Mouse (Mus musculus) left cerebral cortex, adult 18-20 months (tissue): Measurements from ENCODE around the gene Vps25. TPM values are rescaled to one million over a fixed set of nuclear protein-coding genes. Genes with fewer than 3 reads are reported as not detected.
A peak's percentile ranks its signal among the peaks of the same experiment; 100 is the strongest.

ENCODE experiments used
- DNase-seq, 2 experiments: peaks; one replicate each; pipeline ENCODE4 v3.0.0; 2021 to 2022; ENCODE audit warnings: low spot score in 2 of 2, mixed read lengths in 1 of 2
- long read RNA-seq, 2 experiments: library from polyadenylated mRNA; stranded (forward); transcript quantifications; one replicate each; pipeline ENCODE4 v2.0.0; 2021
- total RNA-seq, 2 experiments: library from RNA; stranded (reverse); gene quantifications; 2 replicates each; pipeline ENCODE4 v1.2.3; 2021

Gene Vps25
- 10 to 100 TPM; 56.8 to 65.8 TPM for total RNA-seq
- long read RNA-seq, experiment 1, transcript Vps25-202 (6 exons, 1,106 nt), result major isoform, 75 of 95 reads
- long read RNA-seq, experiment 1, transcript Vps25-205 (5 exons, 790 nt), result minor isoform, 8 of 95 reads
- long read RNA-seq, experiment 1, partial matches to known transcripts, result 0 of 95 reads
- long read RNA-seq, experiment 1, other reads (novel, unspliced or antisense), result 6 of 95 reads
- long read RNA-seq, experiment 2, transcript Vps25-202 (6 exons, 1,106 nt), result major isoform, 68 of 87 reads
- long read RNA-seq, experiment 2, transcript Vps25-205 (5 exons, 790 nt), result minor isoform, 10 of 87 reads
- long read RNA-seq, experiment 2, partial matches to known transcripts, result 2 of 87 reads
- long read RNA-seq, experiment 2, other reads (novel, unspliced or antisense), result 1 of 87 reads

DNA sequence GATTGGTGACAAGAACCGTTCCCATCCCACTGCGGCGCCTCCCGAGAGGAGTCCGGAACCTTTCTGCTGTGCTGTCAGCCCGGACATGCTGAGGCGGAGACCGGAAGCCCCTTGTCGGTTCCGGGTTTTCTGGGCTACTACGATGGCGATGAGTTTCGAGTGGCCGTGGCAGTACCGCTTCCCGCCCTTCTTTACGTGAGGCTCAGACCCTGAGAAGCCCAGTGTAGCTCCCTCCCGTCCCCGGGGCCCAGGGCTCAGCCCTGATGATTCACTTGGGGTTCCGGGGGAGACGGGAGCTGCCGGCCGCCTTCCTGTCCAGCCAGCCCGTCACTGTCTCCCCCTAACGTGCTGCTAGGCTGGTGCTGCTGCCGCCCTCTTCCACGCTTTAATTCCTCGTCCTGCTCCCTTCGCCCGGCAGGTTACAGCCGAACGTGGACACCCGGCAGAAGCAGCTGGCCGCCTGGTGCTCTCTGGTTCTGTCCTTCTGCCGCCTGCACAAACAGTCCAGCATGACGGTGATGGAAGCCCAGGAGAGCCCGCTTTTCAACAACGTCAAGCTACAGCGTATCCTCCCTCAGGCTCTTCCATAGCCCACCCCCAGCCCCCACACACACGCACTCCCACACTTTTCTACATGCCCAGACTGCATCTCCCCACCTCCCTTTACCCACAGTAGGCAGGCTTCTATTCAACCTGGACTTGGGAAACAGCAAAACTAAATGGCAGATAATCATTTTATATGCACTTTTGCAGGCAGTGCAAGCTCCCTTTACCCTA is at the start of gene Vps25:
Vps25 (plus strand) TSS at position 95 of the 777 bp plus-strand sequence.
- DNase-seq, result peak; percentile 83 to 88

DNA sequence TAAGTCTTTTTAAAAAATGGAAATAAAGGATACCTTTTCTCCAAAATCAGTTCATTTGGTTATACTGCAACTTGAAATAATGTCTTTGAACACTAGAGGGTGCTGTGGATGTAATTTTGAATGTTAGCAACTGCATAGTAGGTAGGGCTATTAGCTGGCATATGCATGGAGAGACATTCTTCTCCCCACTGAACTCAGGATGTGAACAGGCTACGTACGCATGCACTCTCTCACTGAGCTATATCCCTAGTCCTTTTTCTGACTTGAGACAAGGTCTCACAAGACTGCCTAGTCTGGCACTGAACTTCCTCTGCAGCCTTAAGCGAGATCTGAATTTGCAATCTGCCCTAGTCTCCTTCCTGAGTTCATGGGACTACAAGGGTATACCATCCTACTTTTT is 41.5 kb upstream of the Vps25 start:
- DNase-seq, result no peak

DNA sequence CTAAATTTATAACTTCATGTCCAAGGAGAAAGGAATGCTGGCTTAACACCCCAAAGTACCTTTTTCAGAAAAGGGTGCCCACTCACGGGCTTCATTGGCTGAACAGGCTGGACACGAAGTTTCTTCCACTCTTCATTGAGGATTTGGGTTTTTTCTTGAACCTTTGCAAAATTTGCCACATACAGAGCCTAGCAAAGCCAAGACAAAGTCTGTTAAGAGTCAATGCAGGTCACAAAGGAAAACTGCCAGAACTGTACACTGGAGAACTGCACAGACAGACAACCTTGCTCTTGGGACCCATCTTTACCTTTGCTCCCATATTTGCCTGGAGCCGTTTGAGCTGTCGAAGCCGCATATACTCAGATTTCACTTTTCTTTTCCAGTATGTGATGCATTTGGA is 36.6 kb upstream of the Vps25 start:
- DNase-seq, result no peak

DNA sequence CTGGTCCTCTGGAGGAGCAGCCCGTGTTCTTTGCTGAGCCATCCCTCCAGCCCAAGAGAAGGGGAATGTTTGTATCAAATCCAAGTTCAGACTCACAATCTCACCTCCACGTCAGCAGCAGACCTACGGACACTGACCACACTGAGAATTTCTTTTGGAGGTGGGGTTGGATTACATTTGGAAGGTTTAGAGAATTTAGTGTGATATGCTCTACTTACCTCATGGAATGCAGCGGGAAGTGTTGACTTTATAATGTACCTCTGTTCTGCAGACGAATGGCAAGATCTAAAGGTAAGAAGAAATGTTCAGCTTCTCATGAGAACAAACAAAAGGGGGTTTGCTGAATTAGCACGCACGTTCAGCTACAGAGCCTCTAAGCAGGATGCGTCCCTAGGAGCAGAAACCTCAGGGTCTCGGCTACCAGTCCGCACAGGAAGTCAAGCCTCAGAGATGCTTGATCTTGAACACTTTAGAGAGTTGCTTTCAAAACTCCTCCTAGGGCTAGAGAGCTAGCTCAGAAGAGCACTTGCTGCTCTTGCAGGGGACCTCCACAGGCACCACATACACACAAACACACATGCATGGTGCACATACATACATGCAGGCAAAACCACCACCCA is 35.0 kb upstream of the Vps25 start:
- DNase-seq, result no peak

DNA sequence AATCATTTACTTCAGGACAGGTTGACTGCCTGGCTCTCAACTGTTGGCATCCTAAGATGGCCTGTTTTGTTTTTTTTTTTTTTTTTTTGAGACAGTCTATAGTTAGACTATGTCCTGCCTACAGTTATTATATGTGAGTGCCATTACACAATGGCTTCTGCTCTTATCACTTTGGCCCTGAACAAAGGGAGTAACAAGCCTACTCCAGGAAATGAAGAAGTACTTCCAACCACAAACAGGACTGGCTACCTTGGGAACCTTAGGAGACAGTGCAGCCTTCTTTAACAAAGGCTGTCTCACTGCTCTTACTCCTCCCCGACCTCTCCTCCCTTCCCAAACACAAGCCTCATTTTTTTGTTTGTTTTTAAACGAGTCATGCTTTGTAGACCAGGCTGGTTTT is 32.7 kb upstream of the Vps25 start:
- DNase-seq, result no peak

DNA sequence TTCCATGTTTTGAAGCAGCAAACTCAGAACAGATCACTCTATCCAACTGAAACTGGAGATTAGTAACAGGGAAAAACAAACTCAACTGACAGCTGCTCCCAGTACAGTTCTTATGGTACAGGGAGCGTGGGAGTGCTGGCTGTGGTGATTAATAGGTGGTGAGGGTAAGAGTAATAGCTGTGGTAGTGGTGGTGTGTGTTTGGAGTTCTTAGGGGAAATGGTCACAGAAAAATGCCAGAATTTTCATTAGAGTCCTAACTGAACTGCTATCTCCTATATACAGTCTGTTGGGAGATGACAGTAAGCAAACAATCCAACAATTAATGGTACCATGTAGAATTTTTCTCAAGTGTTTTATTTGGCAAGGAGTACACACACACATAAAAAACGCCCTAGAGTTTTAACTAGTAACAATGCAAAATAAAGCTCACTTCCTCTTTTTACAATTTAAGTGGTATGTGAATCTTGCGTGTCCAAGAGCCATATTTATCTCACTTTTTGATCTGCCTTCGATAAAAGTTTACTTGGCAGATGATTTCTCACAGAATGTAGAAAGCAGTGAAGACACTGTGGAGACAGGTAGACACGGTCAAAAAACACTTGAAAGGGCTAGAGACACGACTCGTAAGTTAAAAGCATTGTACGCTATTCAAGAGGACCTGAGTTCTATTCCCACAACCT is 32.1 kb upstream of the Vps25 start:
- DNase-seq, result no peak

DNA sequence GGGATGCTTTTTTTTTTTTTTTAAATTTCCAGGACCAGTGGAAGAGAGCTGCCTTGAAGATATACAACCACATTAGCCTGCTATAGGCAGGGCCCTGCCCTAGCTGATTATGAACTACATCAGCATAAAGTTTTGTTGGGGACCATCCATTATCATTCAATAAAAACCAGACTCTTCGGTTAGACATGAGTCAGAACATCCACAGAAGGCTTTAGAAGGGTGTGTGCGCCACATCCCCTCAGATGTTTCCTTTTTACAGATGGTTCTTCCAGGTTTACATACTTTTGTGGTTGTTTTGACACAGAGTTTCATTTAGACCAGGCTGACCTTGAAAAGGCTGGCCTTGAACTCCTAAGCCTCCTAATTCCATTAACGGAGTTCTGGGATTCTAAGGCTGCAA is 29.2 kb upstream of the Vps25 start:
- DNase-seq, result no peak

DNA sequence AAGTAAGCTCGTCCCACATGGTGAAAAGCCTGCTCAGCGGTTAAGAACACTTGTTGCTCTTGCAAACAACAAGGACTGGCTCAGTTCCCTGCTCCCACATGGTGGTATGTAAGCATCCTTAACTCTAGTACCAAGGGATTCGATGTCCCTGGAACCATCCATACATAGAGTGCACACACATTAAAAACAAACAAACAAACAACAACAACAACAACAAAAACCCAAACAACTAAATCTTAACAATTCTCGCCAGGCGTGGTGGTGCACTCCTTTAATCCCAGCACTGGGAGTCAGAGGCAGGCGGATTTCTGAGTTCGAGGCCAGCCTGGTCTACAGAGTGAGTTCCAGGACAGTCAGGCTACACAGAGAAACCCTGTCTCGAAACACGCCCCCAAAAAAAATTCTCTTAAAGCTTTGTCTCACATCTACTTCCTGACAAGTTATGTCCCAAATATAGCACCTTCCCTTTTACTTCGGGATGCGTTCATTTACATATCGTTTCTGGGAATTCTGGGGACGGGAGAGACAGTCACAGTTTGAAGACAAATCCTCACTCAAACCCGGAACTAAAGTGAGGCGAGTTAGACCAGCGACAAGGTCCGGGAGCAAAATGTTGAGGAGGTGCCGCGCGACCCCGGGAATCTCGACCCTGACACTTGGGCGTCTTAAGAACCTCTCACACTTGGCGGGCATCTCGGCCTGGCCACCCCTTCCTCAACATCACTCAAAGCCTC is 28.0 kb upstream of the Vps25 start:
- no peak for DNase-seq

DNA sequence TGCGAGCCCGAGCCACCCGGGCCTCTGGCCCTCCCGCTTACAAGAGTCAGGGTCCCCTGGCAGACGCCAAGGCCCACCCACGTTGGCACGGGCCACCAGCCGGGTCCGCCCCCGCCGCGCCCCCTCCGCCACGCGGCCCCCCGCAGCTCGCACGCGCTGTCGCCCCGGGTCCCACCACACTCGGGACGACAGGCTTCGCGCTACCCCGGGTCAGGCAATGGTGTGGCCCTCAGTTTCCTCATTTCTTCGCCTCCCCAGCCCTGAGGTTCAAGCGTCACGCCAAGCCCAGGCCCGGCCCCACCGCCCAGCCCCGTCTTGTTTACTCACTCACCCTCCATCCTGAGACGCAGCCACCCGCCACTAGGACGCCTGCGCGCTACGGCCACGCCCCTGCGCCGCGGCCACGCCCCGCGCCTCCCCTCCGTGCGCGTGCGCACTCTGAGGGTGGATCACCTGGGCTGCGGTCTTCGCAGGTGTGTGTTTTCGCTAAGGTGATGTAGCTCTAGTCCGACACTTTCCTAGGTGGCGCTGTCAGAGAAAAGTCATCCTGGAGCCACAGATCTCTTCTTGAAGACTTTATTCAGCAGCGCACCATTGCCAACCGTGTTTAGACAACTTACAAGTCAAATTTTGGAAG is 27.3 kb upstream of the Vps25 start, which contains the start of gene Ezh1:
Ezh1 (minus strand) TSS at position 399 of the 637 bp plus-strand sequence.
- DNase-seq, result peak; percentile 86 to 92

DNA sequence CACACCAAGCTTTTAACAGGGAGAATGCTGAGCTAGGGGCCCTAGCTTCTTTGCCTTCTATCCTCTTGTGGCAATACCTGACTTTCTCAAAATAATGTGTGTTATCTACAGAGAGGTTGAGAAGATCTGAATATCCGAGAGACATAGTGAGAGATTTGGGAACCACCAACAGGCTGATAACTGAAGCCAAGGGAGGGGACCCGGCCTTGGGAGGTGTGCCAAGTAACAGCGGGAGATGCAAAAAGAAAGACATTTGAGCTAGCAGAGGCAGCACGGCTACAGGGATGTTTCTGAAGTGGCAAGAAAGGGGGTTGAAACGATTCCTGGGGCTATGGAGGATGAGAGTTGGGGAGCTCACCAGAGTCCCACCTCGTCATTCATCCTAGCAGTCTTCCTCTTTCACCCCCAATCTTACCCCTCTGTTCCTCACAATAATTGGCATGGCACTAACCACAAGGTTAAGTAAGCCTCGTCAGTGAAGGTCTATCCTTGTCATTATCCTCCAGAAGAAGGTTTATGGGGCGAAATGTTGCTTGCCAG is 24.1 kb upstream of the Vps25 start:
- DNase-seq, result no peak

DNA sequence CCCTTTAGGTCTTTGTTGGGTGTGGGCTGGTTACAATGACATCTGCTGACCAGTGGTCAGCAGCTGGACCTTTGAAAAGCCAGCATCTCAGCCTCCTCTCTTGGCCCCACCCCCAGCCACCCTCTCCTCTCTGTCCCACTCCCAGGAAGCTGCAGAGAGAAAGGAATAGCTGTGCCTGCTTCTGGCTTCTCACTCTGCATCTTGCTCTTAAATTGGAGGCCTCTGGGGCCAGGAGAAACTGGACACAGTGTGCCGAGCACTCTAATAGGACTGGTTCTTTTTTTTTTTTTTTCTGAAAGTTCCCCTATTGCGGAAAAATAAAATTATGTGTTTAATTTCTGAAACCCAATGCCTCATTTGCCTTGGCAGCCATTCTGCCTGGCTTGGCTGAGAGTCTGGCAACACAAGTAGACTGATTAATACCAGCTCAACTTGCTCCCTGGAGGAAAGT is 23.4 kb upstream of the Vps25 start:
- DNase-seq, result no peak

DNA sequence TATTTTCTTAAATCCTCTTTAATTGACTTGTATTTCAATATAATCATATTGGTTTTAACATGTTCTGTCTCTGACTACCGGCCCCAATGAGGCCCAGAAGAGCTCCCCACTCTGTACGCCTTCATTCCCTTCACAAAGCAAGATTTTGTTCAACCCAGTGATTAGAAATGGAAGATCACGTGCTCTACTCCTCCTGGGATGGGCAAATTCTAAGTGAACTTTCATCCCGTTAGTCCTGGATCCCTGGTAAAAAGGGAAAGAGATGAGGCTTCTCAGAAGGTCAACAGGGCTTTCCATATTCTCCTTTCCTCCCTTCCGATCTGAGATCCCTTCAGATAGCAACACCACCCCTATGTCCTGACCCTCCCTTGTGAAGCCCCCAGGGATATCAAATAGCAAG is 23.0 kb upstream of the Vps25 start:
- no peak for DNase-seq

DNA sequence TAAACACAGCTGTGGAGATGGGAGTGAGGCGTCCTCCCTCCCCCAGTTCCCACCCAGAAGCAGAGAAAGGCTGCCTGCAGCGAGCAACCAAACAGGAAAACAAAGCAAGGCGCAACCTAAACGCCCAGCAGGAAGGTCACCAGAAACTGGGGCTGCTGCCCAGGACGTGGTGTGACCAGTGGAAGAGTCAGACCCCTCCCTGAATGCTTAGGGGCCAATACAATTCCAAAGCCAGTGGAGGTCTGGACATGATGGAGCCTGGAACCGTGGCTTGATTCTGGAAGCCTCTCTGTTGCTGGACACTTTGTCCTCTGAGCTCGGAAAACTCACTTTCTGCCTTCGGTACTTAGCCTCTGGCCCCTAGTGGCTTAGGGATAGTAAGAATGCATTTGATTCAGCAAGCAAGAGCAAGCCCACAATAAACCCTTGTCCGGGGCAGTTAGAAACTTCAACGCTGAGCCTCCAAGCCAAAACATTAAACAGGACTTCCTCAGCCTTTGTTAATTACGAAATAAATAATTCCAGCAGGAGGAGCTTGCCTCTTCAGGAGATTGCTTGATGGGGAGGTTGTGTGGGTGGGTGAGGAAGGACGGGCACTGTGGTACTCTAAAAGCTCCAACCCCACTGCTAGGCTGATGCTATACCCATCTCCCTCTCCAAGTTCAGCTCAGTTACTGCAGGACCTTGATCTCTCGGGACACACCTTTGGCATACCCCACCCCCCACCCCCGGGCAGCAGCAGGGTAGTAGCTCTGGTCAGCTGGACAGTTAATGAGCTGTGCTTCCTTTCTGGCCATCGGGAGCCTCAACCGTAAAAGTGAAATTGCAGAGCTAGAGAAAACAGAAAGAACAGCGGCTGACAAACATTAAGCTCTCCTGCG is 22.3 kb upstream of the Vps25 start:
- DNase-seq, result no peak

DNA sequence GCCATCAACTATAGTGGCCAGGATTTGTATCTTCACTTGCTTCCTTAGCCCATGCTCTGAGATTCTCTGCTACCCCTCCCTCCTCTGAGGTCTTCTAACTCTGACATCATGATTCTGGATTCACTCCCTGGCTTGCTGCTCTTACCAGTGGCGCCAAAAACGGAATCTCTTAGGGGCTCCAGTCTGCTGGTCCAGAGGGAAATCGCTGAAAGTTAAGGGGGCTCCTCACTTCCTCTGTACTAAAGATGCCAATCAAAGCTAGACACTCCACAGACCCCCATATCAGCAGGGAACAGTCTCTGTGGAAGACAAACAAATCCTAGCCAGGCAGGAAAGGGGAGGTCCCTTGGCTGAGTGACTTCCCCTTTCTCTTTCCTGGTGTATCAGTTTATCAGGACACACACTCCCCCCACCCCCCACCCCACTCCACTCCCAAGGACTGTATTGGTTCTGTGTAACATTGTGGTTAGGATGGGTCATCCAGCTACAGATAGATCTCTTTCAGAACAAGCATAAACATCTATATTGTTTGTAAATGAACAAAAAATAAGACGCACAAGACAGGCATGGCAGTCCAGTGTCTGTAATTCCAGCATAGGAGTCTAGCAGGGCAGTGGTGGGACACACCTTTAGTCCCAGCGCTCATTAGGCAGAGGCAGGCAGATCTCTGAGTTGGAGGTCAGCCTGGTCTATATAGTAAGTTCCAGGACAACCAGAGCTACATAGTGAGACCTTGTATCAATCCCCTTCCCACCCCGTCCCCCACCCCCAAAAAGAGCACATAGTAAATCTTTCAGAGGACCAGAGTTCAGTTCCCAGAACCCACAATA is 21.3 kb upstream of the Vps25 start:
- no peak for DNase-seq

DNA sequence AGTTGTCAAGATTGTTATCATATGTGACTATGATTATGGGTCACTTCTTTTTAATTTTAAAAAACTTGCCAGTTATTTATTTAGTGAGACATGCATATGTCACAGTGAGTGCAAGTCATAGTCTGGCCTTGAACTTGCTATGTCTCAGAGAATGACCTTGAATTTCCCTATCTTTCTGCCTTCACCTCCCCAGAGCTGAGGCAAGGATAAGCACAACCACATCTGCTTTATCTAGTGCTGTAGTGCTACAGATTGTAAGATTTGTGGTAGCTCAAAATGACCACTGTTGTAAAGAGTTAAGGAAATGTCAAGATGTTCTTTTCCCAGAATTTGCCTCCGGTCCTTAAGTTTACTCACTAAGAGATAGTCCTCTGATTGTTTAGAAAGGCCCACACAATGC is 20.3 kb upstream of the Vps25 start:
- no peak for DNase-seq

DNA sequence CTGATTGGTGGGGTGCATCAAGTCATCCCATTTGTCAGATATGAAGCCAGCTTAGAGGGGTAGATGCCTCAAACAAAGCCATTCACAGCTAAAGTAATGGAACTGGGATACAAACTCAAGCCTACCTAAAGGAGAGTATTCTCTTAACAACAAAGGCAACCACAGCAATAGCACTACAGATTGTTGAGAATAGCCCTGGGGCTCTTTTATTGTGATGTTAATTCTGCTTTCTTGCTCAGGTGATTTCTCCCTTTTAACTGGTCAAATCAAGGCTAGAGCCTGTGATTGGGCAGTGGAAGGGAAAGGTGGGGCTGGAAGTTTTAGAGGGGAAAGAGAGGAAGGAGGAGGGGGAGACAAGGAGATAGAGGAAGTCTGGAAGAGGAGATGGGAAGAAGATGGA is 19.4 kb upstream of the Vps25 start:
- DNase-seq, result no peak

DNA sequence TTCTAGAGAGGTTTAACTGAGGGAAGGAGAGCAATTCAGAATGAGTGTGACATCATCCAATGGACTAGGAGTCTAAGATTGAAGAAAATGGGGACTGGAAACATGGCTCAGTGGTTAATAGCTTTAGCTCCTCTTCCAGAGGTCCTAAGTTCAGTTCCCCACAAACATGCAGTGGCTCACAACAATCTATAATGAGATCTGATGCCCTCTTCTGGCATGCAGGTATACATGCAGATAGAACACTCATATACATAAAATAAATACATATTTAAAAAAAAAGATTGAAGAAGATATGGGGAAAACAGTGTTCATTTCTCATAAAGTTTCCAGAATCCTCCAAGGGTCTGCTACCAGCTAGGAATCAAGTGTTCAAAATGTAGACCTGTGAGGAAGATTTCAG is 18.1 kb upstream of the Vps25 start:
- no peak for DNase-seq

DNA sequence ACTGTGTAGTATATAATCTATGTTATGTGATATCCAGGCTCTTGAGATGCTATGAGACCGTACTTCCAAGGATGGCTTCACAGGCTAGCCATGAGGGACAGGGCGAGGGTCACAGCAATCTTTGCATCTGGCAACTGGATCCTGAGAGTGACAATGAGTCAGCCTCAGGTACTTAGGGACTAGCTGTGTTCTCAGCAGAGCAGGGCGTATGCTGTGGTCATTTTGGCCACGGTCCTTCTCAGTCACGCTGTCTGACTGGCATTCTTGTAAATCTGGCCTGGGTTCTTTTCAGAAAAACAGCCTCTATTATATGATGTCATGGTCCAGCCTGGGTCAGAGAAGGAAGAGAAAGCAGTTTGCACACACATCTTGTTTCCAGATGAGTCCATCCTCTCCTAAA is 16.7 kb upstream of the Vps25 start:
- no peak for DNase-seq
